Mouse (Mus musculus): ENCODE data around the gene Ccdc158. TPM values are rescaled to one million over a fixed set of nuclear protein-coding genes. Genes with fewer than 3 reads are reported as not detected.

Gene Ccdc158
- total RNA-seq, 2 experiments from 2014 or later, result 0.43 to 1.2 TPM

GRCm38 (mm10) chr5:92688569-92688968, 13.5 kb upstream of the Ccdc158 start:
- DNase-seq (ENCODE audit: low spot score), result no peak

- no peak for DNase-seq (ENCODE audit: low spot score)
Observed at GRCm38 (mm10) chr5:92688124-92688523, 13.1 kb upstream of the Ccdc158 start.

- no peak for DNase-seq (ENCODE audit: low spot score)
Observed at GRCm38 (mm10) chr5:92684715-92685460, 9.8 kb upstream of the Ccdc158 start.

GRCm38 (mm10) chr5:92683871-92684475, 8.9 kb upstream of the Ccdc158 start:
- no peak for DNase-seq (ENCODE audit: low spot score)

- DNase-seq (ENCODE audit: low spot score), result no peak
Observed at GRCm38 (mm10) chr5:92683351-92683807, 8.3 kb upstream of the Ccdc158 start, which contains the start of gene Shroom3. Gene Shroom3, plus strand, starts transcription at chr5:92683435.

- DNase-seq (ENCODE audit: low spot score), result no peak
Observed at GRCm38 (mm10) chr5:92682621-92683348, 7.7 kb upstream of the Ccdc158 start.

GRCm38 (mm10) chr5:92681861-92682260, 6.8 kb upstream of the Ccdc158 start:
- DNase-seq (ENCODE audit: low spot score), result no peak

GRCm38 (mm10) chr5:92679441-92679840, 4.4 kb upstream of the Ccdc158 start:
- DNase-seq (ENCODE audit: low spot score), result peak; percentile 24

- DNase-seq (ENCODE audit: low spot score), result no peak
Observed at GRCm38 (mm10) chr5:92675574-92675920, 476 bp upstream of the Ccdc158 start.

- no peak for DNase-seq (ENCODE audit: low spot score)
Observed at GRCm38 (mm10) chr5:92666860-92667259, 8.2 kb downstream of the Ccdc158 start.

GRCm38 (mm10) chr5:92664321-92664720, 10.8 kb downstream of the Ccdc158 start:
- no peak for DNase-seq (ENCODE audit: low spot score)

GRCm38 (mm10) chr5:92656256-92656655, 18.8 kb downstream of the Ccdc158 start:
- DNase-seq (ENCODE audit: low spot score), result peak; percentile 69

GRCm38 (mm10) chr5:92640861-92641260, 34.2 kb downstream of the Ccdc158 start:
- DNase-seq (ENCODE audit: low spot score), result no peak

GRCm38 (mm10) chr5:92635891-92636290, 39.2 kb downstream of the Ccdc158 start:
- DNase-seq (ENCODE audit: low spot score), result no peak

- no peak for DNase-seq (ENCODE audit: low spot score)
Observed at GRCm38 (mm10) chr5:92634916-92635315, 40.2 kb downstream of the Ccdc158 start.

GRCm38 (mm10) chr5:92633526-92633925, 41.5 kb downstream of the Ccdc158 start:
- DNase-seq (ENCODE audit: low spot score), result no peak

GRCm38 (mm10) chr5:92627896-92628295, 47.2 kb downstream of the Ccdc158 start:
- DNase-seq (ENCODE audit: low spot score), result peak; percentile 64

- DNase-seq (ENCODE audit: low spot score), result no peak
Observed at GRCm38 (mm10) chr5:92621883-92622282, 53.2 kb downstream of the Ccdc158 start.

GRCm38 (mm10) chr5:92612756-92613155, 62.3 kb downstream of the Ccdc158 start:
- no peak for DNase-seq (ENCODE audit: low spot score)

- no peak for DNase-seq (ENCODE audit: low spot score)
Observed at GRCm38 (mm10) chr5:92607492-92608229, 67.4 kb downstream of the Ccdc158 start.

GRCm38 (mm10) chr5:92604452-92605247, 70.4 kb downstream of the Ccdc158 start:
- DNase-seq (ENCODE audit: low spot score), result peak; percentile 32
